Mouse (Mus musculus) CD8-positive naive resting alpha-beta T cell, adult 57 days (primary cell): ENCODE measurements around the gene Lrat. TPM values are rescaled to one million over a fixed set of nuclear protein-coding genes. Genes with fewer than 3 reads are reported as not detected.

Experiments
- total RNA-seq: library from RNA; stranded (reverse); gene quantifications from one replicate; pipeline ENCODE4 v1.2.4, GENCODE M21; 2023

Gene Lrat
- total RNA-seq, result not detected

DNA sequence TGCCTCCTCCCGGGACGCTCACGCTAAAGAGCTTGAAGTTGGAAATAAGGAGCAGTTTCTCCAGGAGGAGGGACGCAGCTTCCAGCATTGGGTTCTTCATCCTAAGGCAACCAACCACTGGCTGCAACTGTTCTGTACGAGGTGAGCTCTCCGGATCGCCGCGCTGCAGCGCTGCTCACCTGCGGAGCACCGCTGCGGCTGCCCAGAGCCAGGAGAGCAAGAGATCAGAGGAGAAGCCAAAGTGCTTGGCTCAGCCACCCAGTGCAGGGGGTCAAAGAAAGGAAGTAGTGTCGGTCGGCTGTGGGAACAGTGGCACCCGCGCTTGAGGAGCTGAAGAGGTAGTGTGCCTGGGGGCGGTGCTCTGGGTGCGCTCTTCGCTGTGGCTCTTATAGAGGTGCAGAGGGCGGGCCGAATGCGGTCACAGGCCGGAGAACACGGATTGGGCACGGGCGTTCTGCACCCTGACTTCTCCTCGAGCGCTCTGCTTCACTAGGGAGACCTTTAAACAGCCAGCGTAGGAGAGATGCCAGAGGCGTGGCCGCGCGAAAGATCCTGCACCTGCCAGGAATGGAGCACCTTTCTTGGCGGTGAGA, at the start of gene Lrat:
TSS of gene Lrat (minus strand) at position 361 of the 593 bp plus-strand sequence.

DNA sequence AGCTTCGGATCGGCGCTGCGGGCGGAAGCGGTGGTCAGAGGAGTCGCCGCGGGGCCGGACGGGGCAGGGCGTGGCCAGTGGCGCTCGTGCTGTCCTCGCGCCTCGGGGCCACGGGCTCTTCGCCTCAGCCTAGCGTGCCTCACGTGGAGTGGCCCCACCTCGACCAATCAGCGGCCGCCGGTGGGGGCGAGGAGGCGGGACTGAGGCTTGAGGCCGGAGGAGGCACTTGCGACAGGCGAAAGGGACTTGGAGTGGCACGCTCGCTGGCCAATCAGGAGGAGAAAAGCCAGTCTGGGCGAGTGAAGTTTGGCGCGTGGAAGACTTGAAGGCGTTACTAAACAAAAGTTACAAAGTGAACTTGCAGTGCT, 27.4 kb downstream of the Lrat start, which contains the start of gene Rbm46:
TSS of gene Rbm46 (minus strand) at position 112 of the 368 bp plus-strand sequence.

Other genes starting within 250 kb of the Lrat start
- gene Rbm46, start 27.5 kb downstream of the Lrat start, total RNA-seq, result not detected
- gene Fgg, start 103.8 kb upstream of the Lrat start, total RNA-seq, result not detected
- not detected for gene Fga, start 122.1 kb upstream of the Lrat start, total RNA-seq
- not detected for gene Fgb, start 145.9 kb upstream of the Lrat start, total RNA-seq
- gene Plrg1, start 151.5 kb upstream of the Lrat start, total RNA-seq, result 56.1 TPM
- gene Dchs2, start 224.0 kb upstream of the Lrat start, total RNA-seq, result not detected